Mouse (Mus musculus) kidney, embryonic 16.5 days (tissue): ENCODE measurements around the gene Emcn. TPM values are rescaled to one million over a fixed set of nuclear protein-coding genes. Genes with fewer than 3 reads are reported as not detected.

Source experiments
- ATAC-seq: fragments of 200-750 bp; cut with Nextera tagmentation; 2 replicates; pipeline ENCODE4 v1.8.0; 2017; ENCODE audit warnings: moderate TSS enrichment; ENCODE audit not compliant: low FRiP score, low TSS enrichment
- H3K27ac ChIP-seq: fragments of 300-500 bp; sonication (generic); 2 replicates; pipeline ENCODE4 v1.5.1; 2014; ENCODE audit warnings: low read length
- H3K27me3 ChIP-seq: fragments of 300-500 bp; sonication (generic); 2 replicates; pipeline ENCODE4 v1.6.1; 2014; ENCODE audit warnings: low read length, control low read depth, mixed read lengths; ENCODE audit not compliant: insufficient read depth
- H3K36me3 ChIP-seq: fragments of 300-500 bp; sonication (generic); 2 replicates; pipeline ENCODE4 v1.6.1; 2014; ENCODE audit warnings: low read length, control low read depth, mixed read lengths; ENCODE audit not compliant: insufficient read depth
- H3K4me1 ChIP-seq: fragments of 300-500 bp; sonication (generic); 2 replicates; pipeline ENCODE4 v1.6.1; 2014; ENCODE audit warnings: low read length, control low read depth, mixed read lengths; ENCODE audit not compliant: insufficient read depth
- H3K4me2 ChIP-seq: fragments of 300-500 bp; sonication (generic); replicated peaks from 2 replicates; pipeline ENCODE4 v1.6.1; 2014; ENCODE audit warnings: low read depth, low read length
- H3K4me3 ChIP-seq: fragments of 300-500 bp; sonication (generic); 2 replicates; pipeline ENCODE4 v1.5.1; 2014; ENCODE audit warnings: mild to moderate bottlenecking, low read length
- H3K9ac ChIP-seq: fragments of 300-500 bp; sonication (generic); replicated peaks from 2 replicates; pipeline ENCODE4 v1.6.1; 2014; ENCODE audit warnings: low read length
- H3K9me3 ChIP-seq: fragments of 300-500 bp; sonication (generic); 2 replicates; pipeline ENCODE4 v1.6.1; 2016; ENCODE audit warnings: low read length, control low read depth
- WGBS: fragments of 180-500 bp; shearing (Covaris S2); extraction: QIAGEN DNeasy Blood & Tissue Kit; methylation state at CpG from one replicate; pipeline ENCODE4 v1.1.7; 2014; 5-methylcytosine and 5-hydroxymethylcytosine counted together
- polyA plus RNA-seq: library from polyadenylated mRNA; unstranded; fragments of >200 nt; fragmentation: Nextera tagmentation; extraction: Ambion mirVana; gene quantifications from 2 replicates; pipeline ENCODE4 v1.2.1, GENCODE M21; 2015

Gene Emcn
- polyA plus RNA-seq, 1 experiment from 2014 or later = 114 TPM

- ATAC-seq = no peak
- Histone ChIP-seq H3K36me3 (no peaks in the 10 kb centered on the region), H3K9ac (no peak overlapping the region), H3K9me3 (no peaks in the 10 kb centered on the region), H3K27ac (no peak overlapping the region), H3K4me1 (no peaks in the 10 kb centered on the region), H3K4me3 (no peak overlapping the region), H3K4me2 (no peak overlapping the region), H3K27me3 (no peaks in the 10 kb centered on the region)
- 77% methylated on average over 3 of the region's 3 CpGs for WGBS
Observed at GRCm38 (mm10) chr3:137367826-137368325, 27.0 kb downstream of the Emcn start.

- Histone ChIP-seq H3K4me1 (no peaks in the 10 kb centered on the region), H3K36me3 (no peaks in the 10 kb centered on the region), H3K27me3 (no peaks in the 10 kb centered on the region), H3K9me3 (no peaks in the 10 kb centered on the region), H3K4me2 (no peak overlapping the region), H3K9ac (no peak overlapping the region), H3K4me3 (no peak overlapping the region), H3K27ac (no peak overlapping the region)
- no peak for ATAC-seq
- 75% methylated on average over 4 of the region's 4 CpGs for WGBS
Observed at GRCm38 (mm10) chr3:137372854-137373253, 32.0 kb downstream of the Emcn start.

- Histone ChIP-seq H3K9me3 (no peaks in the 10 kb centered on the region), H3K27me3 (no peaks in the 10 kb centered on the region), H3K4me3 (no peak overlapping the region), H3K4me1 (no peaks in the 10 kb centered on the region), H3K4me2 (no peak overlapping the region), H3K9ac (no peak overlapping the region), H3K36me3 (no peaks in the 10 kb centered on the region), H3K27ac (no peak overlapping the region)
- 84% methylated on average over 2 of the region's 2 CpGs for WGBS
- ATAC-seq = no peak
Observed at GRCm38 (mm10) chr3:137382311-137382710, 41.4 kb downstream of the Emcn start.

- H3K36me3 ChIP-seq = no peaks in the 10 kb centered on the region
- no peak for ATAC-seq
- H3K9me3 ChIP-seq = no peaks in the 10 kb centered on the region
- H3K9ac ChIP-seq = no peak overlapping the region
- H3K27me3 ChIP-seq = no peaks in the 10 kb centered on the region
- H3K4me2 ChIP-seq = no peak overlapping the region
- H3K27ac ChIP-seq = no peak overlapping the region
- WGBS = 57% methylated on average over 11 of the region's 11 CpGs
- no peaks in the 10 kb centered on the region for H3K4me1 ChIP-seq
- H3K4me3 ChIP-seq = no peak overlapping the region
Observed at GRCm38 (mm10) chr3:137395588-137395987, 54.7 kb downstream of the Emcn start.

GRCm38 (mm10) chr3:137415451-137416086 is 74.7 kb downstream of the Emcn start:
- no peak overlapping the region for H3K27ac ChIP-seq
- H3K4me1 ChIP-seq = no peaks in the 10 kb centered on the region
- H3K36me3 ChIP-seq = no peaks in the 10 kb centered on the region
- 65% methylated on average over 5 of the region's 5 CpGs for WGBS
- H3K9me3 ChIP-seq = no peaks in the 10 kb centered on the region
- no peak overlapping the region for H3K4me3 ChIP-seq
- no peaks in the 10 kb centered on the region for H3K27me3 ChIP-seq
- no peak overlapping the region for H3K9ac ChIP-seq
- ATAC-seq = no peak
- no peak overlapping the region for H3K4me2 ChIP-seq

GRCm38 (mm10) chr3:137418636-137419035 is 77.8 kb downstream of the Emcn start:
- H3K4me1 ChIP-seq = no peaks in the 10 kb centered on the region
- no peak overlapping the region for H3K9ac ChIP-seq
- no peak overlapping the region for H3K4me2 ChIP-seq
- ATAC-seq = no peak
- WGBS = 66% methylated on average over 4 of the region's 4 CpGs
- H3K27me3 ChIP-seq = no peaks in the 10 kb centered on the region
- no peaks in the 10 kb centered on the region for H3K36me3 ChIP-seq
- H3K27ac ChIP-seq = no peak overlapping the region
- H3K4me3 ChIP-seq = no peak overlapping the region
- no peaks in the 10 kb centered on the region for H3K9me3 ChIP-seq

- Histone ChIP-seq H3K27ac (no peak overlapping the region), H3K4me3 (no peak overlapping the region), H3K36me3 (no peaks in the 10 kb centered on the region), H3K4me1 (no peaks in the 10 kb centered on the region), H3K4me2 (no peak overlapping the region), H3K9me3 (no peaks in the 10 kb centered on the region), H3K27me3 (no peaks in the 10 kb centered on the region), H3K9ac (no peak overlapping the region)
- WGBS = 94% methylated on average over 6 of the region's 6 CpGs
- ATAC-seq = no peak
Observed at GRCm38 (mm10) chr3:137429516-137429915, 88.6 kb downstream of the Emcn start.

- ATAC-seq = no peak
- no peaks in the 10 kb centered on the region for H3K36me3 ChIP-seq
- H3K4me3 ChIP-seq = no peak overlapping the region
- no peak overlapping the region for H3K4me2 ChIP-seq
- no peaks in the 10 kb centered on the region for H3K27me3 ChIP-seq
- WGBS = 76% methylated on average over 4 of the region's 4 CpGs
- H3K4me1 ChIP-seq = no peaks in the 10 kb centered on the region
- H3K9me3 ChIP-seq = no peaks in the 10 kb centered on the region
- no peak overlapping the region for H3K9ac ChIP-seq
- no peak overlapping the region for H3K27ac ChIP-seq
Observed at GRCm38 (mm10) chr3:137464902-137465629, 124.2 kb downstream of the Emcn start.

- 63% methylated on average over 4 of the region's 4 CpGs for WGBS
- no peaks in the 10 kb centered on the region for H3K36me3 ChIP-seq
- H3K27me3 ChIP-seq = no peaks in the 10 kb centered on the region
- no peak for ATAC-seq
- no peaks in the 10 kb centered on the region for H3K4me1 ChIP-seq
- no peak overlapping the region for H3K4me3 ChIP-seq
- H3K27ac ChIP-seq = no peak overlapping the region
- H3K9ac ChIP-seq = no peak overlapping the region
- H3K9me3 ChIP-seq = no peaks in the 10 kb centered on the region
- no peak overlapping the region for H3K4me2 ChIP-seq
Observed at GRCm38 (mm10) chr3:137465953-137466352, 125.1 kb downstream of the Emcn start.

- H3K9ac ChIP-seq = no peak overlapping the region
- no peaks in the 10 kb centered on the region for H3K9me3 ChIP-seq
- no peak for ATAC-seq
- H3K27ac ChIP-seq = no peak overlapping the region
- whole genome bisulfite sequencing = 86% methylated on average over 4 of the region's 4 CpGs
- no peaks in the 10 kb centered on the region for H3K36me3 ChIP-seq
- no peak overlapping the region for H3K4me2 ChIP-seq
- H3K27me3 ChIP-seq = no peaks in the 10 kb centered on the region
- no peaks in the 10 kb centered on the region for H3K4me1 ChIP-seq
- H3K4me3 ChIP-seq = no peak overlapping the region
Observed at GRCm38 (mm10) chr3:137466766-137467165, 125.9 kb downstream of the Emcn start.
